Mouse (Mus musculus): ENCODE results near the gene Rspo3.

Gene Rspo3

DNA sequence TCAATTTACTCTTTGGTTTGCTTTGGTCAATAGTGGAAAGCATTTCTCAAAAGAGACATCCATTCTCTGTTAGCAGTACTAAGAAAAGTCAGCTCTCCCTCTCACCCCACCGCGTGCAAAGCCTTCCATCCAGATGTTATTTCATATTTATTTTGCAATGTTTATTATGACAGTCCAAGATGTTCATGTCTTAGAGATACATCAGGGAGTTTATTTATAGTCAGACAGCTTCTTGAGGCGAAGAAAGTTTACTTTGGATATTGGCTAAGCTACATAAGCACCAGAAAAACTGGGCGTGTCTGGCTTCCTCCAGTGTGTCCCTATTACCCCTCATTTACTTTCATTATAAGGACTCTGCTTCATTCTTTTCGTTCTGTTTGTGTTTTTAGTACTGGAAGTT is 94.4 kb downstream of the Rspo3 start:
- no peak for DNase-seq (ENCODE audit: low read depth, low spot score)

GRCm38 (mm10) chr10:29432935-29433453 is 102.7 kb downstream of the Rspo3 start:
- DNase-seq (ENCODE audit: low read depth, low spot score), result no peak

DNA sequence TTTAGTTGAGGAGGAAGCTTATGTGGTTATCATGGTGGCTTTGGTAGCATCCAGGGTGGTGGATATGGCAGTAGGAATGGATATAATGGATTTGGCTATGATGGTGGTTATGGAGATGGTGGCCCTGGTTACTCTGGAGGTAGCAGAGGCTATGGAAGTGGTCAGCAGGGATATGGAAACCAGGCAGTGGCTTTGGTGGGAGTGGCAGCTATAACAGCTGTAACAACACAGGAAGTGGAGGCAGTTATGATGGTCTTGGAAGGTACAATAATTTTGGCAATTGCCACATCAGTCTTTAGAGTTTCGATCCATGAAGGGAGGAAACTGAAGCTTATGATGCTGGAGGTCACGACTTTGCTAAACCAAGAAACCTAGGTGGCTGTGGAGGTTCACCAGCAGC is 109.0 kb downstream of the Rspo3 start:
- no peak for DNase-seq (ENCODE audit: low read depth, low spot score)

DNA sequence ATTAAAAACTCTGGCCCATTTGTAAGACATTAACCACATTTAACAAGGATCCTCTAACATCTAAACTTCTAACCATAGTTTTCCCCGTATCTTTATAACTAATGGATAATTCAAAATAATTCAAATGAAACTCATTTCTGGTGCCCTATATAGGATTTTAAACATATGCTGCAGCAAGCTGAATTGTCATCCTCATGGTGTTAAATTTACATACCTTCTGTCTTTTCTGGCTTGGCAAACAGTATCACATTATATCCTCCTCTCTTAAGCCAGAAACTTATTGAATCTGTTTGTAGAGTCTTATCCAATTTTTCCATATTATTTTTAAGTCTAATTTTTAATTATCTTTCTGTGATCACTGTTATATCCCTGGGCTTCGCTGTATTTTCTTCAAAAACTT is 111.1 kb downstream of the Rspo3 start:
- DNase-seq (ENCODE audit: low read depth, low spot score), result no peak

GRCm38 (mm10) chr10:29414361-29414760 is 121.3 kb downstream of the Rspo3 start:
- no peak for DNase-seq (ENCODE audit: low read depth, low spot score)

GRCm38 (mm10) chr10:29402656-29403268 is 132.9 kb downstream of the Rspo3 start:
- DNase-seq (ENCODE audit: low read depth, low spot score), result no peak
